Mouse (Mus musculus): ENCODE data around the gene Adgrd1. TPM values are rescaled to one million over a fixed set of nuclear protein-coding genes. Genes with fewer than 3 reads are reported as not detected.

The Adgrd1 gene
- polyA plus RNA-seq, 1 experiment from 2014 or later, result 1.6 TPM

DNA sequence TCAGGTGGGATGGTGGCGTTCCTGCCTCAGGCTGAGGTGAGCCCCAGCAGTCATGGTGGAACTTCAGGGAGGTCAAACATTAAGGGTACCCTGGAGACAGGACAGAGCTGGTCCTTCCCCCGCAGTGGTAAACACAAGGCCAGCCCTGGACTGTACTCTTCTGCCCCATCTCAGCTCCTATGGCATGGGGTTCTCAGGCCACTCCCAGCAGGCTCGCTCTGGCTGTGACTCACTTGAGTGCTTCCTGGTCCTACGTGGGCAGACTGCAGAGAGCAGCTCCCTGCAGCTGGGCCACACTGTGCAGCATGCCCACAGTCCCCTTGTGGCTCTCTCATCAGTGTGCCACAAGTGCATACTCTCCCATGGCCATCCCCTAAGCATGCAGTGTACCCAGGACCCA lies 112.3 kb downstream of the Adgrd1 start:
- Histone ChIP-seq H3K9ac (ENCODE audit: low read length) (no peak overlapping the region), H3K4me3 (ENCODE audit: control insufficient read depth in 1 of 2, insufficient read depth in 1 of 2, low read depth in 1 of 2, low read length in 2 of 2) (no peak overlapping the region), H3K4me2 (ENCODE audit: low read length) (no peak overlapping the region), H3K27ac (replicated peaks in 1 of 2; ENCODE audit: control insufficient read depth in 1 of 2, insufficient read depth in 1 of 2, low read depth in 2 of 2, low read length in 2 of 2) (no peak overlapping the region), H3K27me3 (ENCODE audit: control insufficient read depth, insufficient read depth, low read length) (no peaks in the 10 kb centered on the region), H3K4me1 (ENCODE audit: control insufficient read depth in 2 of 2, insufficient read depth in 2 of 2, low read length in 2 of 2) (no peaks in the 10 kb centered on the region), H3K9me3 (ENCODE audit: control insufficient read depth, low read length) (no peaks in the 10 kb centered on the region), H3K36me3 (ENCODE audit: control insufficient read depth, insufficient read depth, low read length) (no peaks in the 10 kb centered on the region)
- WGBS, result 73% methylated on average over 4 of the region's 4 CpGs
- ATAC-seq (ENCODE audit: insufficient number of reproducible peaks, insufficient read depth, low FRiP score, low read depth), result no peak

DNA sequence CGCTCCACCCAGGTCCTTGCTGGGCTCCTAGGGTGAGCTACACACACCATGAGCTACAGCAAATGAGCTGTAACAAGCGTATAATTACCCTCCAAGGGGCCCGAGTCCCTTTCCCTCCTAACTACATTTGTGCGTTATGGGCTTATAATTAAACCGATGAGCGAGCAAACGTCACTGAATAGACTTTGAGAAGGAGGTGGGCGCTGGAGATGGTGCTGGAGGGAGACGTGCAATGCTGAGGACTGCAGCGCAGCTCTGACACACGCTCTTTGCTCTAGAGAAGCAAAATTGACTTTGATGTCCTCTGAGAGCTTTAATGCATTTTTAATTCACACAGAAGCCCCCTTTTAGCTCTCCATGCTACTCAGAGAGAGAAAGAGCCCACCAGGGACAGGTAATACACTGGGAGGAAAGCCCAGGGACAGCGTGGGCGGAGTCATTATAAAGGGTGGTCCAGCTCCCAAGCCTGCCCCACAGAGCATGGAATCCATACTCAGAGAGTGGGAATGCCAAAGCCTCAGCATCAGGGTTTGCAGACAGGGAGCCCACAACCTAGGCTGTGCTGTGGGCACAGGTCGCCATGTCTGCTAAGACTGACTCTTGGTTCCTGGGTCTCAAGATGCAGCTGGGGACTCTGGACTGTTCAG lies 115.0 kb downstream of the Adgrd1 start:
- WGBS, result 68% methylated on average over 14 of the region's 14 CpGs
- Histone ChIP-seq H3K27me3 (ENCODE audit: control insufficient read depth, insufficient read depth, low read length) (no peaks in the 10 kb centered on the region), H3K9me3 (ENCODE audit: control insufficient read depth, low read length) (no peaks in the 10 kb centered on the region), H3K9ac (ENCODE audit: low read length) (no peak overlapping the region), H3K4me3 (ENCODE audit: control insufficient read depth in 1 of 2, insufficient read depth in 1 of 2, low read depth in 1 of 2, low read length in 2 of 2) (no peak overlapping the region), H3K4me1 (ENCODE audit: control insufficient read depth in 2 of 2, insufficient read depth in 2 of 2, low read length in 2 of 2) (no peaks in the 10 kb centered on the region), H3K4me2 (ENCODE audit: low read length) (no peak overlapping the region), H3K36me3 (ENCODE audit: control insufficient read depth, insufficient read depth, low read length) (no peaks in the 10 kb centered on the region), H3K27ac (replicated peaks in 1 of 2; ENCODE audit: control insufficient read depth in 1 of 2, insufficient read depth in 1 of 2, low read depth in 2 of 2, low read length in 2 of 2) (no peak overlapping the region)
- ATAC-seq (ENCODE audit: insufficient number of reproducible peaks, insufficient read depth, low FRiP score, low read depth), result no peak

DNA sequence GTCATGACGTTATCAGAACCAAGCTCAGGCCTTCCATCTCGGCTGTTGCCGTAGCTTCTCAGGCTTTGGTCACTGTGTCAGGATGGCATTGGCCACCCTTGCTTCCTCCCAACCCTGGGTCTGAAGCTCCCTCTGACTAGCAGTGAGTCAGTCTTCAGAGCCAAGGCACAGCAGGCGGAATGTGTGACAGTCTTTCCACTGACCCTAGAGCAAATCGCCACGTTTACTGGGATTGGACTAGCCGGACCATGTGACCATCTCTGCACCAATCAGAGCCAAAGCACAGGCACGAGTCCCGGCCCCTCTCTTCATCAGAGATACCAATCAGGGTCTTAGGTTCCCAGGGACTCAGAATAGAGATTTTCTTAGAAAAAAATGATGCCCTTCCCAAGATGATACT lies 117.5 kb downstream of the Adgrd1 start:
- Histone ChIP-seq H3K9ac (ENCODE audit: low read length) (no peak overlapping the region), H3K4me2 (ENCODE audit: low read length) (no peak overlapping the region), H3K4me3 (ENCODE audit: control insufficient read depth in 1 of 2, insufficient read depth in 1 of 2, low read depth in 1 of 2, low read length in 2 of 2) (no peak overlapping the region), H3K9me3 (ENCODE audit: control insufficient read depth, low read length) (no peaks in the 10 kb centered on the region), H3K27ac (replicated peaks in 1 of 2; ENCODE audit: control insufficient read depth in 1 of 2, insufficient read depth in 1 of 2, low read depth in 2 of 2, low read length in 2 of 2) (no peak overlapping the region), H3K27me3 (ENCODE audit: control insufficient read depth, insufficient read depth, low read length) (no peaks in the 10 kb centered on the region), H3K36me3 (ENCODE audit: control insufficient read depth, insufficient read depth, low read length) (no peaks in the 10 kb centered on the region), H3K4me1 (ENCODE audit: control insufficient read depth in 2 of 2, insufficient read depth in 2 of 2, low read length in 2 of 2) (0 out of 4 replicates have a peak, but pooled peaks cover 0 to 3% of the 10 kb centered on the region in 2 experiments)
- ATAC-seq (ENCODE audit: insufficient number of reproducible peaks, insufficient read depth, low FRiP score, low read depth), result no peak
- 43% methylated on average over 9 of the region's 9 CpGs for WGBS

DNA sequence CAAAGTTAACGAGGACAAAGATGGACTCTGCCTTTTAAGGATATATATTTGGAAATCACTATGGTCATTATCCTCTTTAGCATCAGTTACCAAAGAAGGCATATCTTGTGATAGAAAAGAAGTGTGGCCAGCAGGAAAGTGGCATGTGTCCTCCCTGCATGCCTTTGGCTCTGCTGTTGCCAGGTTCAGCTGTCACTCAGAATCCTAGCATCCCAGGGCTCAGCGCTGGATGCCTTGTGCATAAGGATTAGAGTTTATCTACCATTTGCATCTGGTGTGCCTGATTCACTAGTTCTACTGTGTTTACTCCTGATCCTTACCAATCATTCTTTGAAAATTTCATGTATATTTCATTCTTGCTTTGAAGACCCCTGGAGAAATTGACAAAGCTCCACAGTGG lies 119.5 kb downstream of the Adgrd1 start:
- no peak overlapping the region for H3K27ac ChIP-seq (replicated peaks in 1 of 2; ENCODE audit: control insufficient read depth in 1 of 2, insufficient read depth in 1 of 2, low read depth in 2 of 2, low read length in 2 of 2)
- no peak overlapping the region for H3K4me3 ChIP-seq (ENCODE audit: control insufficient read depth in 1 of 2, insufficient read depth in 1 of 2, low read depth in 1 of 2, low read length in 2 of 2)
- WGBS, result 81% methylated on average over 2 of the region's 2 CpGs
- no peak overlapping the region for H3K4me2 ChIP-seq (ENCODE audit: low read length)
- no peak for ATAC-seq (ENCODE audit: insufficient number of reproducible peaks, insufficient read depth, low FRiP score, low read depth)
- no peaks in the 10 kb centered on the region for H3K27me3 ChIP-seq (ENCODE audit: control insufficient read depth, insufficient read depth, low read length)
- no peaks in the 10 kb centered on the region for H3K9me3 ChIP-seq (ENCODE audit: control insufficient read depth, low read length)
- H3K36me3 ChIP-seq (ENCODE audit: control insufficient read depth, insufficient read depth, low read length), result no peaks in the 10 kb centered on the region
- no peak overlapping the region for H3K9ac ChIP-seq (ENCODE audit: low read length)
- 0 out of 4 replicates have a peak, but pooled peaks cover 0 to 3% of the 10 kb centered on the region in 2 experiments for H3K4me1 ChIP-seq (ENCODE audit: control insufficient read depth in 2 of 2, insufficient read depth in 2 of 2, low read length in 2 of 2)

DNA sequence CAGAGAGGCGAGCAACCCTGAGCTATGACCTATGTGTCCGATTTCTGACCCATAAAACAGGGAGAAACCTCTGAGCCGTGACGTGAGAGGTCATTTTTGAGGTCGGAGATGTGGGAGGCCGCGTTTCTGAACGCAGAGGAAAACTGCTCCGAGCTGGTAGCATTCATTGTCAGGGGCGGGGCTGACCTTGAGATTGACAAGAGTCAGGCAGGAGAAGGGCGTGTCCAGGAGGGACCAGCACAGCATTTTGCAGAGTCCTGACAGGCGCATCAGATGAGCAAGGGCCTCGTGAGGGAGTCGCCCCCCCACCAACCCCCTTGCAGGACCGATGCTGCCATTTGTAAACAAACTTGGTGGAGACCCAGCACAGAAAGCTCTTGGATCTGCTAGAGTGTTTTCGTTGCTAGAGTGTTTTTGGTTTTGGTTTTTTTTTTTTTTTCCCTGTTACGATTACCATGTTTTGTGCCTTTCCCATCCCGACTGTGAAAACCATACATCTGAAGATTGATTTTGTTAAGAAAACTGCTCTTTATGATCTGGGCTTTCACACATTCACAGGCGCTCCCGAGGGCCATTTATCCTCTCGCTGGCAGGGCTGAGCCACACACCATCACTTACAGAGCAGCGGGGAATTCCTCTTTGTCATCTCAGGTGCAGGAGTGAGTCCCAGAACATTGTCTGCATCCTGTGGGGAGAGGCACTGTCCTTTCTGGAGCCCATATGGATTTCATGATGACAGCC lies 121.1 kb downstream of the Adgrd1 start:
- H3K27ac ChIP-seq (replicated peaks in 1 of 2; ENCODE audit: control insufficient read depth in 1 of 2, insufficient read depth in 1 of 2, low read depth in 2 of 2, low read length in 2 of 2), result no peak overlapping the region
- H3K4me2 ChIP-seq (ENCODE audit: low read length), result peak overlapping the region; percentile 38
- H3K27me3 ChIP-seq (ENCODE audit: control insufficient read depth, insufficient read depth, low read length), result no peaks in the 10 kb centered on the region
- 15% methylated on average over 22 of the region's 22 CpGs for WGBS
- no peak for ATAC-seq (ENCODE audit: insufficient number of reproducible peaks, insufficient read depth, low FRiP score, low read depth)
- H3K9ac ChIP-seq (ENCODE audit: low read length), result no peak overlapping the region
- H3K4me1 ChIP-seq (ENCODE audit: control insufficient read depth in 2 of 2, insufficient read depth in 2 of 2, low read length in 2 of 2), result 0 out of 4 replicates have a peak, but pooled peaks cover 0 to 3% of the 10 kb centered on the region in 2 experiments
- no peak overlapping the region for H3K4me3 ChIP-seq (ENCODE audit: control insufficient read depth in 1 of 2, insufficient read depth in 1 of 2, low read depth in 1 of 2, low read length in 2 of 2)
- no peaks in the 10 kb centered on the region for H3K9me3 ChIP-seq (ENCODE audit: control insufficient read depth, low read length)
- no peaks in the 10 kb centered on the region for H3K36me3 ChIP-seq (ENCODE audit: control insufficient read depth, insufficient read depth, low read length)

DNA sequence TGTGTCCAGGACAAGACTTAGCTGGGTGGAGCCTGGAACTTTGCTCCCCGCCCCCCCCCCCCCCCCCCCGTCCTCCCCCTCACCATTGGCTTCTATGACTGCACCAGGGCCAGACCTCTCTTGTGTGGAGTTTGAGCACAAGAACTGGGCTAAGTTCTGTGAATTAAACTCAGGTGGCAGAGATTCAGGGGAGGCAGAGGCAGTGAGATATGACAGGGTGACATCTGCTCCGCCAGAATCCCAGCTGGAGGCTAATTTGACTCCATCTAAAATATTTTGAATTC lies 121.6 kb downstream of the Adgrd1 start:
- WGBS, result 14% methylated on average over 1 of the region's 3 CpGs
- no peaks in the 10 kb centered on the region for H3K27me3 ChIP-seq (ENCODE audit: control insufficient read depth, insufficient read depth, low read length)
- H3K4me3 ChIP-seq (ENCODE audit: control insufficient read depth in 1 of 2, insufficient read depth in 1 of 2, low read depth in 1 of 2, low read length in 2 of 2), result no peak overlapping the region
- H3K9ac ChIP-seq (ENCODE audit: low read length), result no peak overlapping the region
- 0 out of 4 replicates have a peak, but pooled peaks cover 0 to 3% of the 10 kb centered on the region in 2 experiments for H3K4me1 ChIP-seq (ENCODE audit: control insufficient read depth in 2 of 2, insufficient read depth in 2 of 2, low read length in 2 of 2)
- no peaks in the 10 kb centered on the region for H3K9me3 ChIP-seq (ENCODE audit: control insufficient read depth, low read length)
- H3K27ac ChIP-seq (replicated peaks in 1 of 2; ENCODE audit: control insufficient read depth in 1 of 2, insufficient read depth in 1 of 2, low read depth in 2 of 2, low read length in 2 of 2), result no peak overlapping the region
- no peak overlapping the region for H3K4me2 ChIP-seq (ENCODE audit: low read length)
- no peaks in the 10 kb centered on the region for H3K36me3 ChIP-seq (ENCODE audit: control insufficient read depth, insufficient read depth, low read length)
- no peak for ATAC-seq (ENCODE audit: insufficient number of reproducible peaks, insufficient read depth, low FRiP score, low read depth)

DNA sequence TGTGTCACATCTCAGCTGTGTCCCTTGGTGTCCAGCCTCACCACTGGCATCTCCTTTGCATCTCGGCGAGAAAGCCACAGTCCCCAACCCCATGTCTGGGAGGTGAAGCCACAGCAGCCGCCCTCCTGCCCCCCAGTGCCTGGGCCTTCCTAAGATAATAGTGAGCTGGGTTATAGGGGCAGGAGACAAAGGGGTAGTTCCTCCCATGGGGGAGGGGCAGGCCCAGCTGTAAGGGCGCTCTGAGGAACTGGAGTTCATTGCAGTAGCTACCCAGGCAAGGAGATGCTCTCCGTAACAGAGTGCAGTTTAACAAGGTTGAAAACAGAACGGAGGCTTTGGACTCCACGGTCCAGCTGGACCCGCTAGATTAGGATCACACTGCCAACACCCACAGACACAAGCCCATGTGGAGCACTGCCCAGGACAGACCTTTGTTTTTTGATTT lies 122.0 kb downstream of the Adgrd1 start:
- Histone ChIP-seq H3K4me3 (ENCODE audit: control insufficient read depth in 1 of 2, insufficient read depth in 1 of 2, low read depth in 1 of 2, low read length in 2 of 2) (no peak overlapping the region), H3K36me3 (ENCODE audit: control insufficient read depth, insufficient read depth, low read length) (no peaks in the 10 kb centered on the region)

More for the DNA sequence above, 122.0 kb downstream of the Adgrd1 start:
- ATAC-seq (ENCODE audit: insufficient number of reproducible peaks, insufficient read depth, low FRiP score, low read depth), result no peak
- 0 out of 4 replicates have a peak, but pooled peaks cover 0 to 3% of the 10 kb centered on the region in 2 experiments for H3K4me1 ChIP-seq (ENCODE audit: control insufficient read depth in 2 of 2, insufficient read depth in 2 of 2, low read length in 2 of 2)
- no peak overlapping the region for H3K4me2 ChIP-seq (ENCODE audit: low read length)
- no peak overlapping the region for H3K27ac ChIP-seq (replicated peaks in 1 of 2; ENCODE audit: control insufficient read depth in 1 of 2, insufficient read depth in 1 of 2, low read depth in 2 of 2, low read length in 2 of 2)
- no peak overlapping the region for H3K9ac ChIP-seq (ENCODE audit: low read length)
- no peaks in the 10 kb centered on the region for H3K27me3 ChIP-seq (ENCODE audit: control insufficient read depth, insufficient read depth, low read length)
- H3K9me3 ChIP-seq (ENCODE audit: control insufficient read depth, low read length), result no peaks in the 10 kb centered on the region
- WGBS, result 34% methylated on average over 8 of the region's 8 CpGs
